Mouse (Mus musculus) stomach, embryonic 14.5 days (tissue): Measurements from ENCODE around the gene Mre11a. TPM values are rescaled to one million over a fixed set of nuclear protein-coding genes. Genes with fewer than 3 reads are reported as not detected.

ENCODE experiments used
- ATAC-seq: fragments of 200-750 bp; cut with Nextera tagmentation; 2 replicates; pipeline ENCODE4 v1.8.0; 2017; ENCODE audit warnings: low read depth, moderate TSS enrichment; ENCODE audit not compliant: insufficient number of reproducible peaks, insufficient read depth, low FRiP score
- H3K27ac ChIP-seq: fragments of 300-500 bp; sonication (generic); 2 replicates; pipeline ENCODE4 v1.5.1; 2014; ENCODE audit warnings: mild to moderate bottlenecking, low read length, moderate library complexity, mixed read lengths
- H3K27me3 ChIP-seq: fragments of 300-500 bp; sonication (generic); 2 replicates; pipeline ENCODE4 v1.6.1; 2014; ENCODE audit warnings: low read length, control low read depth, mixed read lengths; ENCODE audit not compliant: control insufficient read depth, insufficient read depth
- H3K36me3 ChIP-seq: fragments of 300-500 bp; sonication (generic); 2 replicates; pipeline ENCODE4 v1.6.1; 2014; ENCODE audit warnings: mild to moderate bottlenecking, control low read depth, low read length, moderate library complexity, mixed read lengths; ENCODE audit not compliant: control insufficient read depth, insufficient read depth
- H3K4me1 ChIP-seq: fragments of 300-500 bp; sonication (generic); 2 replicates; pipeline ENCODE4 v1.6.1; 2014; ENCODE audit warnings: low read length, control low read depth, mixed read lengths; ENCODE audit not compliant: control insufficient read depth, insufficient read depth
- H3K4me2 ChIP-seq: fragments of 300-500 bp; sonication (generic); replicated peaks from 2 replicates; pipeline ENCODE4 v1.6.1; 2014; ENCODE audit warnings: low read depth, low read length, control low read depth
- H3K4me3 ChIP-seq: fragments of 300-500 bp; sonication (generic); 2 replicates; pipeline ENCODE4 v1.5.1; 2014; ENCODE audit warnings: low read depth, low read length, control low read depth
- H3K9ac ChIP-seq: fragments of 300-500 bp; sonication (generic); replicated peaks from 2 replicates; pipeline ENCODE4 v1.6.1; 2014; ENCODE audit warnings: low read depth, mild to moderate bottlenecking, control low read depth, low read length, moderate library complexity, mixed read lengths
- H3K9me3 ChIP-seq: fragments of 300-500 bp; sonication (generic); 2 replicates; pipeline ENCODE4 v1.6.1; 2016; ENCODE audit warnings: low read depth, low read length, control low read depth; ENCODE audit not compliant: control insufficient read depth
- WGBS: fragments of 180-500 bp; shearing (Covaris S2); extraction: QIAGEN DNeasy Blood & Tissue Kit; methylation state at CpG from one replicate; pipeline ENCODE4 v1.1.7; 2014; 5-methylcytosine and 5-hydroxymethylcytosine counted together
- polyA plus RNA-seq: library from polyadenylated mRNA; unstranded; fragments of >200 nt; fragmentation: Nextera tagmentation; extraction: Ambion mirVana; gene quantifications from 2 replicates; pipeline ENCODE4 v1.2.1, GENCODE M21; 2014

The Mre11a gene
- polyA plus RNA-seq, 1 experiment from 2014 or later = 29.6 TPM

DNA sequence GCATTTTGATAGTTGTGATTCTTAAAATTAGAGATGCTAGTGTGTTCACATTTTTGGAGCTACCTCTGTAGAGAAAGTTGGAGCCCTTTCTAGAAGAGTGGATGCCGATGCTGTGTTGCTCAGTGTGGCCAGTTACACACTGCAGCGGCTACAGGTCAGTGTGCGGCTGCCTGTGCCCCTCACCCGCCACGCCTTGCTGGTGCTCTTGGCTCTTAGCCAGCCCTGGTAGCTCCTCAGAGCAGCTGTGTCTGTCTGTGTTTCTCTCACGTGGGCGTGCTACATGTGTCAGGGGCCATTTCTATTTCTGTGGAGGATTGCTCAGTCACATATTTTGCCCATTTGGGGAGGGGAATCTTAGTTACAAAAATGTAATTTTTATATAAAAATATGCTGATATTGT is 55.1 kb downstream of the Mre11a start:
- Histone ChIP-seq H3K4me1 (no peaks in the 10 kb centered on the region), H3K4me2 (no peak overlapping the region), H3K9ac (no peak overlapping the region), H3K27ac (no peak overlapping the region), H3K36me3 (peaks cover 5% of the 10 kb centered on the region), H3K4me3 (no peak overlapping the region), H3K27me3 (no peaks in the 10 kb centered on the region), H3K9me3 (no peaks in the 10 kb centered on the region)
- 47% methylated on average over 7 of the region's 7 CpGs for WGBS
- ATAC-seq = no peak

GRCm38 (mm10) chr9:14839970-14840369 is 55.5 kb downstream of the Mre11a start:
- 83% methylated on average over 5 of the region's 5 CpGs for WGBS
- ATAC-seq = no peak

GRCm38 (mm10) chr9:14841878-14842761 is 57.7 kb downstream of the Mre11a start:
- ATAC-seq = no peak
- Histone ChIP-seq H3K4me2 (no peak overlapping the region), H3K4me3 (no peak overlapping the region), H3K36me3 (no peaks in the 10 kb centered on the region), H3K4me1 (no peaks in the 10 kb centered on the region), H3K9me3 (no peaks in the 10 kb centered on the region), H3K9ac (no peak overlapping the region), H3K27ac (no peak overlapping the region), H3K27me3 (no peaks in the 10 kb centered on the region)
- WGBS = 79% methylated on average over 10 of the region's 10 CpGs

More at GRCm38 (mm10) chr9:14839970-14840369, 55.5 kb downstream of the Mre11a start:
- no peak overlapping the region for H3K4me2 ChIP-seq
- no peak overlapping the region for H3K4me3 ChIP-seq
- H3K9ac ChIP-seq = no peak overlapping the region
- H3K27ac ChIP-seq = no peak overlapping the region
- H3K9me3 ChIP-seq = no peaks in the 10 kb centered on the region
- H3K36me3 ChIP-seq = peaks cover 1% of the 10 kb centered on the region; the same call in 1 of the 2 replicates
- H3K4me1 ChIP-seq = no peaks in the 10 kb centered on the region
- no peaks in the 10 kb centered on the region for H3K27me3 ChIP-seq

DNA sequence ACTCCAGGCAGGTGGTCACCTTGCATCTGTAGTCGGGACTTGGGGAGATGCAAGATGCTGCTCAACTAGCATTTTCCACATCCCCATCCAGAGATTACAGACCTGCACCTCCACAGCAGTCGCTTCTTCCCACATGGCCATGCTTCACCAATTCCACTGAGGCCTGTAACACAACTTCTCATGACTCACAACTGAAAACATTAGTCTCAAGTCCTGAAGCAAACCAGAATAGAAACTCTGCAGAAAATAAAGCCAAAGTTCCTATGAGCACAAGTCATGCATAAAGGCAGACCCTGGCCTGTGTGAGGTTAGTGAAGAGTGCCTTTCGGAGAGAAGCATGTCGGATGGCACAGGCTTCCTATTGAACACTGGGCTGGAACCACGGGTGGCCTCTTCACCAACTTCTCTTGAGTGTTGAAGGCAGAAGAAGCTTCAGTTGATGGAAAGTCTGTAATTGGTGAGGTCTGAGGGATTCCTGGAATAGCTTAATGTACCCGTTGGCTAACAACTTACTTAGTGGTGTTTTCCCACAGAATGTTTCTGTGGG is 58.9 kb downstream of the Mre11a start:
- Histone ChIP-seq H3K4me3 (no peak overlapping the region), H3K27ac (no peak overlapping the region), H3K4me1 (no peaks in the 10 kb centered on the region), H3K36me3 (no peaks in the 10 kb centered on the region), H3K27me3 (no peaks in the 10 kb centered on the region), H3K9ac (no peak overlapping the region), H3K9me3 (no peaks in the 10 kb centered on the region), H3K4me2 (no peak overlapping the region)
- no peak for ATAC-seq
- WGBS = 93% methylated on average over 6 of the region's 6 CpGs

GRCm38 (mm10) chr9:14843901-14844300 is 59.4 kb downstream of the Mre11a start:
- H3K36me3 ChIP-seq = no peaks in the 10 kb centered on the region
- no peaks in the 10 kb centered on the region for H3K9me3 ChIP-seq
- H3K9ac ChIP-seq = no peak overlapping the region
- no peak overlapping the region for H3K4me2 ChIP-seq
- 91% methylated on average over 3 of the region's 3 CpGs for WGBS
- no peak for ATAC-seq
- H3K4me3 ChIP-seq = no peak overlapping the region
- H3K27me3 ChIP-seq = no peaks in the 10 kb centered on the region
- H3K27ac ChIP-seq = no peak overlapping the region
- no peaks in the 10 kb centered on the region for H3K4me1 ChIP-seq

GRCm38 (mm10) chr9:14846428-14846827 is 62.0 kb downstream of the Mre11a start:
- WGBS = 48% methylated on average over 5 of the region's 5 CpGs
- no peak overlapping the region for H3K4me3 ChIP-seq
- H3K27me3 ChIP-seq = no peaks in the 10 kb centered on the region
- H3K4me2 ChIP-seq = no peak overlapping the region
- no peak overlapping the region for H3K27ac ChIP-seq
- no peaks in the 10 kb centered on the region for H3K36me3 ChIP-seq
- no peaks in the 10 kb centered on the region for H3K9me3 ChIP-seq
- H3K4me1 ChIP-seq = no peaks in the 10 kb centered on the region
- H3K9ac ChIP-seq = no peak overlapping the region
- ATAC-seq = no peak

DNA sequence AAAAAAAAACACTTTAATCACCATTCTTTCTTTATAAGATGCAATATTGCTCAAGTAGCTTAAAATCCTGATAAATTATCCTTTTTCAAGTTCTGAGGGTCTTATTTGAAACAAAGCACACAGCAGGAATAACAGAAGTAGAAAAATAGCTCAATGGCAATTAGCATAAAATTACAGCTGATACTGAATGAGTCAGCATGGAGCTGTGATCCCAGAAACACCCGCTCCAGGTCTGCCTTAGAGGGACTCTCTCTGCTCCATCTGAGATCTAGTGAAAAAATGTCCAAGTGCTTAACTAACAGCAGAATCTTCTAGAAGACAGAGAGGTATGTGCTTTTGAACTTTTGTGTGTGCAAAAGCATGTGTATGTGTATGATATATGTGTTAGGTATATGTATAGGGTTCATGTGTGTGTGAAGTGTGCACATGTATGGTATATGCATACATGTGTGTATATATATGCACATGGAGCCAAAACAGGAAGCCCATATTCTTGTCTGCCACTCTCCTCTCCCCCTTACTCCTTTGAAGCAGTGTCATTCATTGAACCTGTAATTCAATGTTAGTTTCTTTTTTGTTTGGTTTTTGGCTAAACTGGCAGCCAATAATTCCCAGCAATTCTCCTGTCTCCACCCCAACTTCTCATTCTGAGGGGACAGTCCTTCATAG is 63.9 kb downstream of the Mre11a start:
- Histone ChIP-seq H3K27ac (no peak overlapping the region), H3K9ac (no peak overlapping the region), H3K4me1 (no peaks in the 10 kb centered on the region), H3K36me3 (no peaks in the 10 kb centered on the region), H3K4me2 (no peak overlapping the region), H3K4me3 (no peak overlapping the region), H3K27me3 (no peaks in the 10 kb centered on the region), H3K9me3 (no peaks in the 10 kb centered on the region)
- WGBS = 85% methylated on average over 1 of the region's 1 CpGs
- ATAC-seq = no peak

GRCm38 (mm10) chr9:14854585-14854984 is 70.1 kb downstream of the Mre11a start:
- no peak overlapping the region for H3K9ac ChIP-seq
- H3K27ac ChIP-seq = no peak overlapping the region
- H3K36me3 ChIP-seq = no peaks in the 10 kb centered on the region
- H3K27me3 ChIP-seq = 0 out of 2 replicates have a peak, but pooled peaks cover 6% of the 10 kb centered on the region
- ATAC-seq = no peak
- no peaks in the 10 kb centered on the region for H3K9me3 ChIP-seq
- WGBS = 84% methylated on average over 4 of the region's 4 CpGs
- H3K4me1 ChIP-seq = no peaks in the 10 kb centered on the region
- no peak overlapping the region for H3K4me3 ChIP-seq
- no peak overlapping the region for H3K4me2 ChIP-seq
